Mouse (Mus musculus) forebrain, embryonic 15.5 days (tissue): ENCODE results near the gene Lman1l. TPM values are rescaled to one million over a fixed set of nuclear protein-coding genes. Genes with fewer than 3 reads are reported as not detected.

Experiments
- ATAC-seq: fragments of 200-750 bp; cut with Nextera tagmentation; replicated peaks from 2 replicates; pipeline ENCODE4 v1.8.0; 2017; ENCODE audit warnings: mild to moderate bottlenecking, moderate TSS enrichment, moderate library complexity
- H3K27ac ChIP-seq: fragments of 300-500 bp; sonication (generic); replicated peaks from 2 replicates; pipeline ENCODE4 v1.5.1; 2015; ENCODE audit warnings: mild to moderate bottlenecking, inconsistent platforms
- H3K27me3 ChIP-seq: fragments of 300-500 bp; sonication (generic); 2 replicates; pipeline ENCODE4 v1.6.1; 2015; ENCODE audit warnings: inconsistent platforms
- H3K36me3 ChIP-seq: fragments of 300-500 bp; sonication (generic); 2 replicates; pipeline ENCODE4 v1.6.1; 2015; ENCODE audit warnings: mild to moderate bottlenecking, inconsistent platforms
- H3K4me1 ChIP-seq: fragments of 300-500 bp; sonication (generic); 2 replicates; pipeline ENCODE4 v1.6.1; 2015; ENCODE audit warnings: inconsistent platforms
- H3K4me2 ChIP-seq: fragments of 300-500 bp; sonication (generic); replicated peaks from 2 replicates; pipeline ENCODE4 v1.6.1; 2015; ENCODE audit warnings: mild to moderate bottlenecking, inconsistent platforms
- H3K4me3 ChIP-seq: fragments of 300-500 bp; sonication (generic); 2 replicates; pipeline ENCODE4 v1.5.1; 2015; ENCODE audit warnings: mild to moderate bottlenecking, inconsistent platforms
- H3K9ac ChIP-seq: fragments of 300-500 bp; sonication (generic); replicated peaks from 2 replicates; pipeline ENCODE4 v1.6.1; 2015; ENCODE audit warnings: mild to moderate bottlenecking, inconsistent platforms
- H3K9me3 ChIP-seq: fragments of 300-500 bp; sonication (generic); 2 replicates; pipeline ENCODE4 v1.6.1; 2016; ENCODE audit warnings: inconsistent platforms
- WGBS: fragments of 180-500 bp; shearing (Covaris S2); methylation state at CpG from one replicate; pipeline ENCODE4 v1.1.7; 2015; ENCODE audit warnings: mixed read lengths; 5-methylcytosine and 5-hydroxymethylcytosine counted together
- polyA plus RNA-seq: library from polyadenylated mRNA; unstranded; fragments of >200 nt; fragmentation: Nextera tagmentation; extraction: Ambion mirVana; gene quantifications from 2 replicates; pipeline ENCODE4 v1.2.1, GENCODE M21; 2015

Gene Lman1l
- polyA plus RNA-seq, 1 experiment from 2014 or later, result not detected

- no peak overlapping the region for H3K9ac ChIP-seq
- no peak overlapping the region for H3K4me3 ChIP-seq
- peaks cover 14% of the 10 kb centered on the region for H3K4me1 ChIP-seq
- peaks cover 27% of the 10 kb centered on the region for H3K36me3 ChIP-seq
- no peak overlapping the region for H3K27ac ChIP-seq
- no peak for ATAC-seq
- 64% methylated on average over 12 of the region's 12 CpGs for WGBS
- H3K27me3 ChIP-seq, result no peaks in the 10 kb centered on the region
- no peaks in the 10 kb centered on the region for H3K9me3 ChIP-seq
- no peak overlapping the region for H3K4me2 ChIP-seq
Measured at GRCm38 (mm10) chr9:57593454-57594173, 27.0 kb downstream of the Lman1l start.

GRCm38 (mm10) chr9:57590726-57591125 is 29.8 kb downstream of the Lman1l start:
- H3K27ac ChIP-seq, result no peak overlapping the region
- ATAC-seq, result no peak
- H3K4me2 ChIP-seq, result peak overlapping the region; percentile 77
- H3K27me3 ChIP-seq, result no peaks in the 10 kb centered on the region
- H3K9ac ChIP-seq, result no peak overlapping the region
- H3K4me3 ChIP-seq, result peak overlapping the region; percentile 76; the same call in 1 of the 2 replicates
- H3K36me3 ChIP-seq, result peaks cover 44% of the 10 kb centered on the region
- peaks cover 14% of the 10 kb centered on the region for H3K4me1 ChIP-seq
- no peaks in the 10 kb centered on the region for H3K9me3 ChIP-seq
- WGBS, result 33% methylated on average over 5 of the region's 5 CpGs

GRCm38 (mm10) chr9:57589224-57590126 is 31.1 kb downstream of the Lman1l start, which contains the start of gene Ulk3:
Gene Ulk3, plus strand, starts transcription at chr9:57589452.
- H3K4me2 ChIP-seq, result peak within 1 kb of the TSS; percentile 77
- H3K27ac ChIP-seq, result peak within 1 kb of the TSS; percentile 71
- WGBS, result 1% methylated on average over 58 of the region's 58 CpGs
- no peaks in the 10 kb centered on the region for H3K27me3 ChIP-seq
- ATAC-seq, result peak; percentile 87
- no peaks in the 10 kb centered on the region for H3K9me3 ChIP-seq
- H3K4me3 ChIP-seq, result peak within 1 kb of the TSS; percentile 76
- peak within 1 kb of the TSS; percentile 74 for H3K9ac ChIP-seq
- H3K4me1 ChIP-seq, result peaks cover 14% of the 10 kb centered on the region
- peaks cover 44% of the 10 kb centered on the region for H3K36me3 ChIP-seq

GRCm38 (mm10) chr9:57584991-57585390 is 35.6 kb downstream of the Lman1l start:
- WGBS, result 93% methylated on average over 3 of the region's 3 CpGs
- Histone ChIP-seq H3K27ac (no peak overlapping the region), H3K4me3 (no peak overlapping the region), H3K4me2 (no peak overlapping the region), H3K9me3 (no peaks in the 10 kb centered on the region), H3K36me3 (peaks cover 71% of the 10 kb centered on the region), H3K9ac (no peak overlapping the region), H3K4me1 (peaks cover 8% of the 10 kb centered on the region), H3K27me3 (no peaks in the 10 kb centered on the region)
- ATAC-seq, result no peak

GRCm38 (mm10) chr9:57577144-57577849 is 43.3 kb downstream of the Lman1l start:
- WGBS, result 82% methylated on average over 6 of the region's 6 CpGs
- H3K4me3 ChIP-seq, result no peak overlapping the region
- H3K27ac ChIP-seq, result no peak overlapping the region
- peaks cover 49% of the 10 kb centered on the region for H3K36me3 ChIP-seq
- H3K4me2 ChIP-seq, result no peak overlapping the region
- no peak for ATAC-seq
- H3K27me3 ChIP-seq, result no peaks in the 10 kb centered on the region
- H3K9me3 ChIP-seq, result no peaks in the 10 kb centered on the region
- H3K4me1 ChIP-seq, result no peaks in the 10 kb centered on the region
- H3K9ac ChIP-seq, result no peak overlapping the region

- no peak overlapping the region for H3K4me2 ChIP-seq
- ATAC-seq, result no peak
- no peaks in the 10 kb centered on the region for H3K4me1 ChIP-seq
- H3K9ac ChIP-seq, result no peak overlapping the region
- H3K9me3 ChIP-seq, result no peaks in the 10 kb centered on the region
- H3K36me3 ChIP-seq, result peaks cover 32% of the 10 kb centered on the region
- H3K4me3 ChIP-seq, result no peak overlapping the region
- no peak overlapping the region for H3K27ac ChIP-seq
- no peaks in the 10 kb centered on the region for H3K27me3 ChIP-seq
- 83% methylated on average over 3 of the region's 3 CpGs for WGBS
Measured at GRCm38 (mm10) chr9:57575577-57575976, 45.0 kb downstream of the Lman1l start.

GRCm38 (mm10) chr9:57574397-57574796 is 46.2 kb downstream of the Lman1l start:
- Histone ChIP-seq H3K4me2 (no peak overlapping the region), H3K9me3 (no peaks in the 10 kb centered on the region), H3K27me3 (no peaks in the 10 kb centered on the region), H3K4me1 (no peaks in the 10 kb centered on the region), H3K36me3 (peaks cover 24% of the 10 kb centered on the region), H3K4me3 (no peak overlapping the region), H3K27ac (no peak overlapping the region), H3K9ac (no peak overlapping the region)
- ATAC-seq, result no peak

- no peak for ATAC-seq
- Histone ChIP-seq H3K36me3 (peaks cover 17% of the 10 kb centered on the region), H3K9me3 (no peaks in the 10 kb centered on the region), H3K27me3 (no peaks in the 10 kb centered on the region), H3K4me2 (no peak overlapping the region), H3K9ac (no peak overlapping the region), H3K27ac (no peak overlapping the region), H3K4me1 (peaks cover 22% of the 10 kb centered on the region), H3K4me3 (no peak overlapping the region)
- WGBS, result 95% methylated on average over 6 of the region's 6 CpGs
Measured at GRCm38 (mm10) chr9:57568500-57568899, 52.1 kb downstream of the Lman1l start.

GRCm38 (mm10) chr9:57566846-57567245 is 53.7 kb downstream of the Lman1l start:
- ATAC-seq, result no peak

GRCm38 (mm10) chr9:57565741-57566221 is 54.8 kb downstream of the Lman1l start:
- Histone ChIP-seq H3K36me3 (peaks cover 17% of the 10 kb centered on the region), H3K4me2 (no peak overlapping the region), H3K27ac (peak overlapping the region; percentile 62), H3K9me3 (no peaks in the 10 kb centered on the region), H3K4me1 (peaks cover 42% of the 10 kb centered on the region), H3K27me3 (no peaks in the 10 kb centered on the region), H3K4me3 (no peak overlapping the region), H3K9ac (no peak overlapping the region)
- ATAC-seq, result peak; percentile 39; the same call in 1 of the 2 replicates
- WGBS, result 27% methylated on average over 10 of the region's 10 CpGs

More at GRCm38 (mm10) chr9:57566846-57567245, 53.7 kb downstream of the Lman1l start:
- H3K9ac ChIP-seq, result no peak overlapping the region
- H3K9me3 ChIP-seq, result no peaks in the 10 kb centered on the region
- H3K4me1 ChIP-seq, result peaks cover 35% of the 10 kb centered on the region
- peaks cover 17% of the 10 kb centered on the region for H3K36me3 ChIP-seq
- no peak overlapping the region for H3K4me3 ChIP-seq
- no peak overlapping the region for H3K4me2 ChIP-seq
- H3K27ac ChIP-seq, result no peak overlapping the region
- H3K27me3 ChIP-seq, result no peaks in the 10 kb centered on the region
- WGBS, result 60% methylated on average over 8 of the region's 8 CpGs

- H3K9me3 ChIP-seq, result no peaks in the 10 kb centered on the region
- ATAC-seq, result no peak
Measured at GRCm38 (mm10) chr9:57564609-57565008, 56.0 kb downstream of the Lman1l start.

More at GRCm38 (mm10) chr9:57564609-57565008, 56.0 kb downstream of the Lman1l start:
- Histone ChIP-seq H3K27me3 (no peaks in the 10 kb centered on the region), H3K27ac (no peak overlapping the region), H3K4me3 (no peak overlapping the region), H3K4me1 (peaks cover 47% of the 10 kb centered on the region), H3K4me2 (no peak overlapping the region), H3K9ac (no peak overlapping the region), H3K36me3 (peaks cover 16% of the 10 kb centered on the region)
- WGBS, result 88% methylated on average over 6 of the region's 6 CpGs
